Mouse (Mus musculus) activated CD4-positive, CD25-positive, alpha-beta regulatory T cell (primary cell): ENCODE data around the gene Aamp. TPM values are rescaled to one million over a fixed set of nuclear protein-coding genes. Genes with fewer than 3 reads are reported as not detected.

Experiments used
- polyA plus RNA-seq, 2 experiments: library from polyadenylated mRNA; unstranded; fragments of 100-300 nt; shearing (Covaris generic); gene quantifications; one replicate each; pipeline ENCODE4 v1.2.1; 2017

Gene Aamp
- 100 to 1,000 TPM; 193 to 248 TPM for polyA plus RNA-seq

GRCm38 (mm10) chr1:74284543-74285160, at the start of gene Aamp, which contains the start of gene Pnkd:
Gene Aamp, minus strand, starts transcription at chr1:74284738.
Gene Pnkd, plus strand, starts transcription at chr1:74284930.

GRCm38 (mm10) chr1:74305522-74305921, 21.0 kb upstream of the Aamp start, which contains the start of gene Tmbim1:
Gene Tmbim1, minus strand, starts transcription at chr1:74305622.

GRCm38 (mm10) chr1:74278538-74278937, 6.0 kb downstream of the Aamp start, which contains the start of gene Gpbar1:
Gene Gpbar1, plus strand, starts transcription at chr1:74278550.

GRCm38 (mm10) chr1:74235938-74236589, 48.5 kb downstream of the Aamp start, which contains the start of gene Arpc2:
Gene Arpc2, plus strand, starts transcription at chr1:74236084.

Other genes starting within 250 kb of the Aamp start
- 10 to 100 TPM in 1 of 2 experiments, 1 to 10 TPM in 1; 7.8 to 22.3 TPM for gene Tns1, start 160.3 kb downstream of the Aamp start, polyA plus RNA-seq
- gene Rufy4, start 159.2 kb downstream of the Aamp start, polyA plus RNA-seq = not detected
- gene Cxcr2, start 130.7 kb downstream of the Aamp start, polyA plus RNA-seq = under 1 TPM; 0.05 to 0.18 TPM
- not detected for gene Cxcr1, start 90.1 kb downstream of the Aamp start, polyA plus RNA-seq
- gene Arpc2, start 48.7 kb downstream of the Aamp start, polyA plus RNA-seq = 1,000 to 10,000 TPM; 1,103 to 1,270 TPM
- under 1 TPM in 1 of 2 experiments, not detected in 1; 0.16 TPM for gene Gpbar1, start 6.2 kb downstream of the Aamp start, polyA plus RNA-seq
- gene Pnkd, start 192 bp upstream of the Aamp start, polyA plus RNA-seq = 10 to 100 TPM; 70.6 to 76.1 TPM
- gene Tmbim1, start 20.9 kb upstream of the Aamp start, polyA plus RNA-seq = 10 to 100 TPM in 1 of 2 experiments, 1 to 10 TPM in 1; 8.1 to 31.0 TPM
- gene Catip, start 77.4 kb upstream of the Aamp start, polyA plus RNA-seq = not detected
- 1 to 10 TPM; 1.9 to 4.5 TPM for gene Slc11a1, start 90.5 kb upstream of the Aamp start, polyA plus RNA-seq
- 1 to 10 TPM; 4.9 to 6.8 TPM for gene Ctdsp1, start 106.8 kb upstream of the Aamp start, polyA plus RNA-seq
- gene Vil1, start 124.6 kb upstream of the Aamp start, polyA plus RNA-seq = under 1 TPM; 0.05 to 0.16 TPM
- gene Cnot9, start 221.3 kb upstream of the Aamp start, polyA plus RNA-seq = 10 to 100 TPM; 34.7 to 37.7 TPM